Mouse (Mus musculus): ENCODE measurements at regions not wholly inside any gene's neighbourhood (a gene's known extent, or its start where the extent isn't known, plus 50 kb on each side); places are given as distances from the start of the nearest gene placed in this dataset.

DNA sequence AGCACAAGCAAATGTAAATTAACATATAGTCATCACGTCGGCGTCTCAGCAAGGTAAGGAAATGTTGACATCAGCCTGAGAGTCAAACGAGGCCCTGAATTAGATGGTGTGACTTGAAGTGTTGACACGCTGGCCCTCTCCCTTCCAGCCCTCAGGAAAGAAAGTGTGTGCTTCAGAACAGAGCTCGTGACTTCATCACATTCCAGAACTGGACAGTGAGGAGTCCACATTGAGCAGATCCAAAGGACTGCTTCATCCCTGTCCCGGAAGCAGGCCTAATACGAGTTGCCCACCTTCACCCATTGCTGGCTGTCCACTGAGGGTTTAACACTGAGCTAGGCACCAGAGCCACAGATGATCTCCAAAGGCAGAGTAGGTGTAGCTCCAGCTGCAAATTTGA is 54.0 kb upstream of the Zfp703 start:
- no peak for DNase-seq (ENCODE audit: low read depth, low spot score)

All from R1 (cell line).